Mouse (Mus musculus): ENCODE measurements around the gene Itgbl1.

GRCm38 (mm10) chr14:123801744-123802143 is 142.0 kb downstream of the Itgbl1 start:
- no peak for TF ChIP-seq GATA1 (IDR thresholded peaks at IDR 0.05; ENCODE audit: borderline replicate concordance, low read length)
- TF ChIP-seq FLI1 (IDR thresholded peaks at IDR 0.05; ENCODE audit: low read length): no peak
